In genomic region chr6:98704887-98705622, GRCm38 (mm10) we compare ENCODE assay signal across 29 mouse cellular contexts.
DNase-seq lines count a peak whose midpoint lies in the region; ATAC-seq lines count a peak whose summit lies in the region.
"Had no signal": no experiment of that assay in that cellular context is flagged by ENCODE, and none has a peak within 500 bp of the region (broad histone marks: within the 10 kb centered on the region; RNA-seq: fewer than 3 reads in every experiment).

No protein-coding gene starts in this region.

- ATAC-seq in embryonic facial prominence, embryonic 12.5 days (ENCODE audit: insufficient number of reproducible peaks, insufficient read depth, low FRiP score, low TSS enrichment), result no peak
- peak; percentile 87 for ATAC-seq in liver, embryonic 16.5 days (ENCODE audit: low read depth)
- ATAC-seq: activated CD4-positive, CD25-positive, alpha-beta regulatory T cell, adult 4 months; forebrain, embryonic 14.5 days; inflammation-experienced regulatory T-cells, adult 6 months had no signal

- H3K36me3 ChIP-seq in embryonic facial prominence, embryonic 12.5 days, result no peaks in the 10 kb centered on the region
- H3K36me3 ChIP-seq in embryonic facial prominence, embryonic 10.5 days (replicated peaks), result no peaks in the 10 kb centered on the region
- no peaks in the 10 kb centered on the region for H3K36me3 ChIP-seq in liver, embryonic 16.5 days (ENCODE audit: control insufficient read depth, insufficient read depth)
- H3K36me3 ChIP-seq: heart, embryonic 13.5 days; hindbrain, embryonic 10.5 days; hindbrain, embryonic 15.5 days; lung, embryonic 15.5 days had no signal

- no peak overlapping the region for H3K4me2 ChIP-seq in embryonic facial prominence, embryonic 12.5 days (replicated peaks)
- no peak overlapping the region for H3K4me2 ChIP-seq in liver, embryonic 16.5 days (ENCODE audit: low read depth, low read length)
- H3K4me2 ChIP-seq: heart, embryonic 13.5 days; hindbrain, embryonic 15.5 days; lung, embryonic 15.5 days; midbrain, embryonic 11.5 days had no signal

- DNase-seq in embryonic facial prominence, embryonic 10.5 days (ENCODE audit: low spot score), result no peak
- DNase-seq in urinary bladder, postnatal 14 days (ENCODE audit: low spot score), result peak; percentile 11
- DNase-seq in urinary bladder, adult 2 months (ENCODE audit: low spot score), result no peak
- DNase-seq in right cerebral cortex, postnatal 25 days, result no peak
- no peak for DNase-seq in natural killer cell, adult 2 months (ENCODE audit: low spot score in 2 of 2)
- DNase-seq in heart, postnatal 4 days, result no peak
- DNase-seq: adrenal gland, adult 2 months; adrenal gland, postnatal 36 days; cerebellum, adult 18-20 months; cerebellum, postnatal 14 days; gastrocnemius, postnatal 14 days; heart, postnatal 10 days; kidney, adult 8-10 months; kidney, postnatal 4 days; left cerebral cortex, postnatal 4 days; right cerebral cortex, adult 18-20 months; thymus, postnatal 25 days had no signal

- 54% methylated on average over 14 of the region's 14 CpGs for WGBS in embryonic facial prominence, embryonic 12.5 days
- 64% methylated on average over 14 of the region's 14 CpGs for WGBS in embryonic facial prominence, embryonic 10.5 days
- 40% methylated on average over 14 of the region's 14 CpGs for WGBS in liver, embryonic 16.5 days (ENCODE audit: insufficient replicate concordance)

- H3K9ac ChIP-seq in embryonic facial prominence, embryonic 12.5 days, result no peak overlapping the region
- H3K9ac ChIP-seq in liver, embryonic 16.5 days (ENCODE audit: low read depth, low read length), result no peak overlapping the region
- H3K9ac ChIP-seq: heart, embryonic 13.5 days; hindbrain, embryonic 15.5 days; lung, embryonic 15.5 days had no signal

- no peak overlapping the region for H3K4me3 ChIP-seq in embryonic facial prominence, embryonic 12.5 days
- H3K4me3 ChIP-seq in embryonic facial prominence, embryonic 10.5 days, result no peak overlapping the region
- no peak overlapping the region for H3K4me3 ChIP-seq in liver, embryonic 16.5 days (ENCODE audit: low read depth, low read length)
- H3K4me3 ChIP-seq: heart, embryonic 13.5 days; hindbrain, embryonic 10.5 days; hindbrain, embryonic 15.5 days; lung, embryonic 15.5 days had no signal

- H3K27ac ChIP-seq in embryonic facial prominence, embryonic 12.5 days, result 0 out of 2 replicates have a peak overlapping the region, but pooled peaks have one; percentile 2
- H3K27ac ChIP-seq in embryonic facial prominence, embryonic 10.5 days (replicated peaks), result no peak overlapping the region; the same call in 1 of the 2 replicates
- peak overlapping the region; percentile 41; the same call in 1 of the 2 replicates for H3K27ac ChIP-seq in liver, embryonic 16.5 days (ENCODE audit: low read length)
- H3K27ac ChIP-seq: heart, embryonic 13.5 days; hindbrain, embryonic 10.5 days; hindbrain, embryonic 15.5 days; kidney, postnatal 0 days; lung, embryonic 15.5 days had no signal

- no peaks in the 10 kb centered on the region for H3K9me3 ChIP-seq in embryonic facial prominence, embryonic 12.5 days
- no peaks in the 10 kb centered on the region for H3K9me3 ChIP-seq in embryonic facial prominence, embryonic 10.5 days
- H3K9me3 ChIP-seq in liver, embryonic 16.5 days (replicated peaks; ENCODE audit: control insufficient read depth, low read length), result no peaks in the 10 kb centered on the region
- H3K9me3 ChIP-seq: heart, embryonic 13.5 days; hindbrain, embryonic 10.5 days; hindbrain, embryonic 15.5 days; lung, embryonic 15.5 days had no signal

- H3K27me3 ChIP-seq in embryonic facial prominence, embryonic 12.5 days, result no peaks in the 10 kb centered on the region
- H3K27me3 ChIP-seq in embryonic facial prominence, embryonic 10.5 days (replicated peaks; ENCODE audit: low read depth, poor library complexity, severe bottlenecking), result no peaks in the 10 kb centered on the region
- no peaks in the 10 kb centered on the region for H3K27me3 ChIP-seq in liver, embryonic 16.5 days (ENCODE audit: control insufficient read depth, insufficient read depth, low read depth, low read length)
- H3K27me3 ChIP-seq: CH12.LX; heart, embryonic 13.5 days; hindbrain, embryonic 15.5 days; lung, embryonic 15.5 days had no signal

- no peaks in the 10 kb centered on the region for H3K4me1 ChIP-seq in embryonic facial prominence, embryonic 12.5 days
- peaks cover 22% of the 10 kb centered on the region for H3K4me1 ChIP-seq in embryonic facial prominence, embryonic 10.5 days
- H3K4me1 ChIP-seq in liver, embryonic 16.5 days (ENCODE audit: control insufficient read depth, low read depth, low read length), result no peaks in the 10 kb centered on the region; the same call in 1 of the 2 replicates
- H3K4me1 ChIP-seq: hindbrain, embryonic 10.5 days; hindbrain, embryonic 15.5 days; lung, embryonic 15.5 days had no signal
